Mouse (Mus musculus) lung, embryonic 14.5 days (tissue): Measurements from ENCODE around the gene Mgrn1. TPM values are rescaled to one million over a fixed set of nuclear protein-coding genes. Genes with fewer than 3 reads are reported as not detected.

ENCODE experiments used
- ATAC-seq: fragments of 200-750 bp; cut with Nextera tagmentation; 2 replicates; pipeline ENCODE4 v1.8.0; 2017; ENCODE audit warnings: mild to moderate bottlenecking, moderate TSS enrichment, moderate library complexity; ENCODE audit not compliant: insufficient read depth
- DNase-seq: peaks from one replicate; pipeline ENCODE4 v3.0.0-alpha.2; 2015
- H3K27ac ChIP-seq: fragments of 300-500 bp; sonication (generic); 2 replicates; pipeline ENCODE4 v1.5.1; 2014; ENCODE audit warnings: low read depth, mild to moderate bottlenecking, moderate library complexity
- H3K27me3 ChIP-seq: fragments of 300-500 bp; sonication (generic); 2 replicates; pipeline ENCODE4 v1.6.1; 2014; ENCODE audit warnings: low read length, control low read depth; ENCODE audit not compliant: insufficient read depth
- H3K36me3 ChIP-seq: fragments of 300-500 bp; sonication (generic); 2 replicates; pipeline ENCODE4 v1.6.1; 2014; ENCODE audit warnings: control low read depth; ENCODE audit not compliant: insufficient read depth
- H3K4me1 ChIP-seq: fragments of 300-500 bp; sonication (generic); 2 replicates; pipeline ENCODE4 v1.6.1; 2014; ENCODE audit warnings: antibody characterized with exemption, control low read depth; ENCODE audit not compliant: insufficient read depth
- H3K4me2 ChIP-seq: fragments of 300-500 bp; sonication (generic); 2 replicates; pipeline ENCODE4 v1.6.1; 2014; ENCODE audit warnings: mild to moderate bottlenecking
- H3K4me3 ChIP-seq: fragments of 300-500 bp; sonication (generic); 2 replicates; pipeline ENCODE4 v1.5.1; 2014; ENCODE audit warnings: low read depth, low read length
- H3K9ac ChIP-seq: fragments of 300-500 bp; sonication (generic); 2 replicates; pipeline ENCODE4 v1.6.1; 2014
- H3K9me3 ChIP-seq: fragments of 300-500 bp; sonication (generic); 2 replicates; pipeline ENCODE4 v1.6.1; 2016; ENCODE audit warnings: low read depth, low read length, control low read depth
- CTCF ChIP-seq: IDR thresholded peaks from 2 replicates; pipeline ENCODE4 v1.5.1; 2016; ENCODE audit warnings: antibody characterized with exemption, low read depth
- WGBS: fragments of 180-500 bp; shearing (Covaris S2); extraction: QIAGEN DNeasy Blood & Tissue Kit; methylation state at CpG from one replicate; pipeline ENCODE4 v1.1.7; 2014; 5-methylcytosine and 5-hydroxymethylcytosine counted together
- polyA plus RNA-seq: library from polyadenylated mRNA; unstranded; fragments of >200 nt; fragmentation: Nextera tagmentation; extraction: Ambion mirVana; gene quantifications from 2 replicates; pipeline ENCODE4 v1.2.1, GENCODE M21; 2014

Gene Mgrn1
- polyA plus RNA-seq, 1 experiment from 2014 or later: 88.8 TPM

GRCm38 (mm10) chr16:4979755-4980380 lies 93.8 kb downstream of the Mgrn1 start:
- Histone ChIP-seq H3K9ac (no peak overlapping the region), H3K4me2 (no peak overlapping the region), H3K36me3 (no peaks in the 10 kb centered on the region), H3K4me1 (no peaks in the 10 kb centered on the region), H3K27ac (no peak overlapping the region), H3K4me3 (no peak overlapping the region), H3K27me3 (no peaks in the 10 kb centered on the region), H3K9me3 (no peaks in the 10 kb centered on the region)
- TF ChIP-seq CTCF: peak; percentile 66
- WGBS: 76% methylated on average over 4 of the region's 4 CpGs
- DNase-seq (peak; percentile 68), ATAC-seq (no peak)

DNA sequence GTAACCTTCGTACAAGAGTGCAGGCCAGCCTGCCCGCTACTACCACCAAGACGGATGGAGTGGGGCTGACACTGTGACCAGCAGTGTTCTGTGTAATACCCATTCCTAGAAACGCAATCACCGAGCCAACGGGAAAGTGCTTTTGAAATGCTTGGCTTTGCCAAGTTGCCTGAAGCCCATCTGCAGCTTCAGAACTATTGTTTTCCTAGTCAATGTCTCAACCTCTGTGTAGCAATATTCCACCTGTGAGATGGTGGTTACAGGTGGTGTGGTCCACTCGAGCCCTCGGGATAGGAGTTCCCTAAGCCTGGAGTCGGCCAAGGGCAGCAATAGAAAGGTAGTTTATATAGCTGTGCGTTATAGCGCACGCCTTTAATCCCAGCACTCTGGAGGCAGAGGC lies 98.7 kb downstream of the Mgrn1 start:
- Histone ChIP-seq H3K9ac (no peak overlapping the region), H3K27ac (no peak overlapping the region), H3K4me3 (no peak overlapping the region), H3K9me3 (no peaks in the 10 kb centered on the region), H3K4me1 (no peaks in the 10 kb centered on the region), H3K36me3 (no peaks in the 10 kb centered on the region), H3K27me3 (no peaks in the 10 kb centered on the region), H3K4me2 (no peak overlapping the region)
- 89% methylated on average over 12 of the region's 12 CpGs for WGBS
- TF ChIP-seq CTCF: no peak
- no peak for ATAC-seq
- no peak for DNase-seq

Other genes with a start within 250 kb of the Mgrn1 start
- gene Vasn, start 246.3 kb upstream of the Mgrn1 start, polyA plus RNA-seq: 23.1 and 23.5 TPM in 2 replicates
- gene Dnaja3, start 246.3 kb upstream of the Mgrn1 start, polyA plus RNA-seq: 58.7 and 59.3 TPM in 2 replicates
- gene Coro7, start 206.5 kb upstream of the Mgrn1 start, polyA plus RNA-seq: 13.1 and 15.1 TPM in 2 replicates
- gene Nmral1, start 166.9 kb upstream of the Mgrn1 start, polyA plus RNA-seq: 93.7 and 102 TPM in 2 replicates
- 104 and 109 TPM in 2 replicates for gene Hmox2, start 159.9 kb upstream of the Mgrn1 start, polyA plus RNA-seq
- gene Cdip1, start 96.0 kb upstream of the Mgrn1 start, polyA plus RNA-seq: 85.7 and 89.9 TPM in 2 replicates
- gene 4930562C15Rik, start 50.8 kb upstream of the Mgrn1 start, polyA plus RNA-seq: 1.0 and 1.1 TPM in 2 replicates
- gene Ubald1, start 5.9 kb upstream of the Mgrn1 start, polyA plus RNA-seq: 38.7 and 39.3 TPM in 2 replicates
- 145 and 154 TPM in 2 replicates for gene Nudt16l1, start 52.5 kb downstream of the Mgrn1 start, polyA plus RNA-seq
- gene Anks3, start 78.0 kb downstream of the Mgrn1 start, polyA plus RNA-seq: 49.3 and 53.1 TPM in 2 replicates
- 0.14 and 0.20 TPM in 2 replicates for gene Sept12, start 111.6 kb downstream of the Mgrn1 start, polyA plus RNA-seq
- gene Smim22, start 121.0 kb downstream of the Mgrn1 start, polyA plus RNA-seq: 13.5 and 15.8 TPM in 2 replicates
- gene Rogdi, start 127.3 kb downstream of the Mgrn1 start, polyA plus RNA-seq: 53.5 and 59.9 TPM in 2 replicates
- 112 and 117 TPM in 2 replicates for gene Glyr1, start 163.6 kb downstream of the Mgrn1 start, polyA plus RNA-seq
- 27.0 and 27.3 TPM in 2 replicates for gene Ubn1, start 163.8 kb downstream of the Mgrn1 start, polyA plus RNA-seq
- gene Ppl, start 246.2 kb downstream of the Mgrn1 start, polyA plus RNA-seq: 3.7 and 4.7 TPM in 2 replicates